Mouse (Mus musculus): ENCODE results near the gene Slc2a9. TPM values are rescaled to one million over a fixed set of nuclear protein-coding genes. Genes with fewer than 3 reads are reported as not detected.
"Not testable (repeated sequence)": the region's sequence is repeated elsewhere in the genome, so short reads cannot be mapped to it uniquely, and the experiment has no call there.

The Slc2a9 gene
- polyA plus RNA-seq, 1 experiment = 3.2 TPM

DNA sequence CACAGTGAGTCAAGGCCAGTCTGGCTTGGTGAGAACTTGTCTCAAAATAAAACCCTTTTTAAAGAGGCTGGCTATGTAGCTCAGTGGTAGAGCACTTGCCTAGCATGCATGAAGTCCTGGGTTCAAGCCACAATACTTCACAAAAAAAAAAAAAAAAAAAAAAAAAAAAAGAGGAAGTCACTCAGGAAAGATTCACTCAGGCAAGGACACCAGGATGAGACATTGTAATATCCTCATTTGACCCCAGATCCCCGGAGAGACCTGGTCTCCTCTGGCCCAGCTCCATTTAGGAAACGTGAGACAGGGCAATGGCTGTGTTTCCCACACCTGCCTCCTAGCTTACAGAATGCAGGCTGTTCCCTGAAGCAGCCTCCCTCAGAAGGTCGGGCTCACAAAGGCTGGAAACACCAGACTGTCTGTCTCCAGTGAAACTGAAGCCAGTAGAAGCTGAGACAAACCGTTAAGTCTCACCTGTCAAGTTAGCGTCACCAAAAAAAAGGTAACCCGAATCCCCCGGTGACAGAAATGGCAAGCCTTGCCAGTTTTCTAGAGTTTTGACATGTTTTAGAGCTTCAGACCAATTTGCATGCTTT, 19.3 kb downstream of the Slc2a9 start:
- Histone ChIP-seq H3K27ac (ENCODE audit: insufficient read depth, low read length) (no peak overlapping the region), H3K36me3 (ENCODE audit: control insufficient read depth, insufficient read depth, low read length) (no peaks in the 10 kb centered on the region), H3K4me1 (ENCODE audit: control insufficient read depth, insufficient read depth, insufficient read length) (peaks cover 8% of the 10 kb centered on the region; the same call in 1 of the 2 replicates), H3K27me3 (ENCODE audit: control insufficient read depth, insufficient read depth, low read length) (no peaks in the 10 kb centered on the region), H3K4me3 (ENCODE audit: extremely low read depth, insufficient read depth, insufficient read length) (no peak overlapping the region)
- DNase-seq (ENCODE audit: low read depth in 1 of 2, low spot score in 2 of 2) = no peak
- no peak for TF ChIP-seq CTCF (IDR thresholded peaks at IDR 0.05; ENCODE audit: extremely low read depth, insufficient read depth, insufficient read length, insufficient replicate concordance)
- no peak for TF ChIP-seq POLR2A (IDR thresholded peaks at IDR 0.05; ENCODE audit: low read depth, low read length)
- WGBS = 55% methylated on average over 7 of the region's 7 CpGs

DNA sequence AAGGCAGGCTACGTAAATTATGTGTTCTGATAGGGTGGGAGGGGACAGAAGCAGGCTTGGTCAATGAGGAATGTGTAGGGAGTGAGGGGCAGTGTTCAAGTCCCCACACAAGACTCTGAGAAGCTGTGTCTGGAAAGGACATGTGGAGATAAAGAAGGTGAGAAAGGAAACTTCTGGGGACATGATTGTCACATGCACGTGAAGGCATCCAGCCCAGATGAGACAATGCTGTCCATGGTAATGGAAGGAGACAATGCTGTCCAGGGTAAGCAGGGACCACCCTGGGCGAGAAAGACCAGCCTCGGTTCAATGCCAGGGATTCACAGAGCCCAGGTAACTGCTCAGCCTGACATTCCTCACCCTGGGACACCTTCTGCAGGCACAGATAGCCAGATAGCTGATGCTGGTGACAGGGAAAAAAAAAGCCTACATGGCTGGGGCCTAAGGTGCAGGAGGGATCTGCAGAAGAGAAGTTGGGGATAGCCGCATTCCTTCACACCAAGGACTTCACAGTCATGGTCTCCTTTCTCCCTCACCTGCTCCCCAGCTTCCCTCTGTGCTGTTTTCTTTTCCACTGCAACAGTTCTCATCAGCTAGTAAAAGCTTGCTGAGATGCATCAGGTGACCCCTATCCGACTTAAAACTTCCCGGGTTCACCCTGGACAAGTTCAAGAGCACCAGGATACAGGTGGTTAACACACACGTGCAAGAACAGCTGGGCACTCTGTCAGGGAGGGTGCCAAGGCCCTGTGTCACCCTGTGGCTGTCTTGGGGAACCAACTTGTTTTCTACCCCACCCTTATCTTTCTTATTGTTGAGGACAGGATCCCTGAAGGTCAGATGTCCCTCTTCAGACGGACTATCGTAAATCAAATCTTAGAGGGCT, 21.9 kb downstream of the Slc2a9 start:
- H3K4me1 ChIP-seq (ENCODE audit: control insufficient read depth, insufficient read depth, insufficient read length) = peaks cover 8% of the 10 kb centered on the region
- H3K27me3 ChIP-seq (ENCODE audit: control insufficient read depth, insufficient read depth, low read length) = no peaks in the 10 kb centered on the region
- no peak overlapping the region for H3K27ac ChIP-seq (ENCODE audit: insufficient read depth, low read length)
- no peak for DNase-seq (ENCODE audit: low read depth in 1 of 2, low spot score in 2 of 2)
- WGBS = 86% methylated on average over 10 of the region's 10 CpGs
- no peak overlapping the region for H3K4me3 ChIP-seq (ENCODE audit: extremely low read depth, insufficient read depth, insufficient read length)
- no peak for TF ChIP-seq CTCF (IDR thresholded peaks at IDR 0.05; ENCODE audit: extremely low read depth, insufficient read depth, insufficient read length, insufficient replicate concordance)
- TF ChIP-seq POLR2A (IDR thresholded peaks at IDR 0.05; ENCODE audit: low read depth, low read length) = no peak
- peaks cover 3% of the 10 kb centered on the region; the same call in 1 of the 2 replicates for H3K36me3 ChIP-seq (ENCODE audit: control insufficient read depth, insufficient read depth, low read length)

DNA sequence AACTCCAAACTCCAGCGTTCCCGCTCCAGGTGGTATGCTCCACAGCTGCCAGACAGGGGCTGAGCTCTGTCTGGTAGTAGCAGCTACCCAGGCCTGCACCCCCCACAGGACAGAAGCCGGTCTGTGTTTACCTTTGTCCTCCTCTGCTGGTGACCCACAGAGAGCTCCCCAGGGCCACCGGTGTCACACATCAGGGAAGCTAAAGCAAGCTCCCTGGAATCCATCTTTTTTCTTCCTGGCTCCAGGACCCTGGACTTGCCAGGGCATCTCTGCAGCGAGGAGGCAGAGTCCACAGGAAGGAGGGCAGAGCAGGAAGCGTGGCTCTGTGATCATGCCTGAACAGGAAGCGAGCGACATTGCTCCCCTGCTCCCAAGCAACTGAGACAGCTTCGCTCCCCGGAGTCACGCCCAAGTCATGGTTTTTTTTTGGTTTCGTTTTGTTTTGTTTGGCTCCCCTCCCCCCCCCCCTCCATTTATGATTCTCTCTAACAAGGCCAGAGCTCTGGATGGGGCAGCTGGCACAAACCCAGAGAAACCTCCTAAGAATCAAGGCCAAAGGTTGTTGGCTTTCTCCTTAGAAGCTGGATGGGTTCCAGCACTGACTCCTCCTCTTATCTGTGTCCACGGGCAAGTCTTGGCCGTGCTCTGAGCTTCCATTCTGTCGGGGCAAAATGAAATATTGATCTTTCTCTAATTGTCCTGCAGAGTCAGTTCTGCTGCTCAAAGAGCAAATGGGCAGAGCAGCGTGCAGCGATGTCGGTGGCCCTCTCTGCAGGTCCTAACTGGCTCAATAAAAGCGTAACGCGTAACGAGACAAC, 22.8 kb downstream of the Slc2a9 start:
- 27% methylated on average over 22 of the region's 22 CpGs for WGBS
- TF ChIP-seq POLR2A (IDR thresholded peaks at IDR 0.05; ENCODE audit: low read depth, low read length) (peak; percentile 13; the same call in 1 of the 2 replicates), CTCF (IDR thresholded peaks at IDR 0.05; ENCODE audit: extremely low read depth, insufficient read depth, insufficient read length, insufficient replicate concordance) (no peak)
- no peaks in the 10 kb centered on the region for H3K27me3 ChIP-seq (ENCODE audit: control insufficient read depth, insufficient read depth, low read length)
- peaks cover 3% of the 10 kb centered on the region; the same call in 1 of the 2 replicates for H3K36me3 ChIP-seq (ENCODE audit: control insufficient read depth, insufficient read depth, low read length)
- H3K27ac ChIP-seq (ENCODE audit: insufficient read depth, low read length) = peak overlapping the region; percentile 65
- DNase-seq (ENCODE audit: low read depth in 1 of 2, low spot score in 2 of 2) = peak; percentile 38 to 55
- H3K4me1 ChIP-seq (ENCODE audit: control insufficient read depth, insufficient read depth, insufficient read length) = peaks cover 8% of the 10 kb centered on the region
- H3K4me3 ChIP-seq (ENCODE audit: extremely low read depth, insufficient read depth, insufficient read length) = peak overlapping the region; percentile 65

DNA sequence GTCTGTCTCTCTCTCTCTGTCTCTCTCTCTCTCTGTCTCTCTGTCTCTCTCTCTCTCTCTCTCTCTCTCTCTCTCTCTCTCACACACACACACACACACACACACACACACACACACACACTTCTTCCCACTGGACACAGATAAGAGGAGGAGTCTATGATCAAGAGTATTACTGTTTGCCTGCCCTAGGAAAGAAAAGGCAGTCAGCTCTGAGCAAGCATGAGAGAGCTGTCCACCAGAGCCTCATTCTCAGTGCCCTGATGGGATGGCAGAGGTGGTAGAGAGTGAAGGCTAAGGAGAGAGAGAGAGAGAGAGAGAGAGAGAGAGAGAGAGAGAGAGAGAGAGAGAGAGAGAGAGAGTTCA, 23.4 kb downstream of the Slc2a9 start:
- Histone ChIP-seq H3K27ac (ENCODE audit: insufficient read depth, low read length) (peak overlapping the region; percentile 65), H3K4me3 (ENCODE audit: extremely low read depth, insufficient read depth, insufficient read length) (peak overlapping the region; percentile 65)
- not testable (repeated sequence) for H3K27me3 ChIP-seq (ENCODE audit: control insufficient read depth, insufficient read depth, low read length); DNase-seq (ENCODE audit: low read depth in 1 of 2, low spot score in 2 of 2); H3K36me3 ChIP-seq (ENCODE audit: control insufficient read depth, insufficient read depth, low read length); H3K4me1 ChIP-seq (ENCODE audit: control insufficient read depth, insufficient read depth, insufficient read length)

DNA sequence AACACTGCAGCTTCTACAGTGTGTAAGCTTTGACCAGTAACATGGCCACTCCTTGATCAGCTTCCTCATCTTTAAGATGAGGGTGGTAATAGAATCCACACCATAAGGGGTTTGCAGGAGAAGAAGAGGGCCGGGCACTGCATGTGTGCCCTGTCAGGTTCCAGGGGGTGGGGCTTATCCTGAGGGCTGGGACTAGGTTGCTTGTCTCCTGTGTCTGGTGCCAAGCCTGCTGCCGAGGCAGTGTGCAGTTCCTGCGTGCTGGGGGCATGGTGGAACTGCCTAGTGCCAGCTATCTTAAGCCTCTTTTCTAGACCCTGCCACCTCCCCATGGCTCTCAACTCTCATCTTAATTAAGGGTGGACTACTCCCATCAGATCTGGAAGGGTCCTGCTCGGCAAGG, 23.9 kb downstream of the Slc2a9 start:
- H3K4me1 ChIP-seq (ENCODE audit: control insufficient read depth, insufficient read depth, insufficient read length) = peaks cover 8% of the 10 kb centered on the region
- peak overlapping the region; percentile 43; the same call in 1 of the 2 replicates for H3K4me3 ChIP-seq (ENCODE audit: extremely low read depth, insufficient read depth, insufficient read length)
- H3K27me3 ChIP-seq (ENCODE audit: control insufficient read depth, insufficient read depth, low read length) = no peaks in the 10 kb centered on the region
- H3K36me3 ChIP-seq (ENCODE audit: control insufficient read depth, insufficient read depth, low read length) = peaks cover 3% of the 10 kb centered on the region; the same call in 1 of the 2 replicates
- DNase-seq (ENCODE audit: low read depth in 1 of 2, low spot score in 2 of 2) = no peak
- TF ChIP-seq CTCF (IDR thresholded peaks at IDR 0.05; ENCODE audit: extremely low read depth, insufficient read depth, insufficient read length, insufficient replicate concordance) = no peak
- TF ChIP-seq POLR2A (IDR thresholded peaks at IDR 0.05; ENCODE audit: low read depth, low read length) = no peak
- no peak overlapping the region for H3K27ac ChIP-seq (ENCODE audit: insufficient read depth, low read length)
- 6% methylated on average over 4 of the region's 4 CpGs for WGBS

DNA sequence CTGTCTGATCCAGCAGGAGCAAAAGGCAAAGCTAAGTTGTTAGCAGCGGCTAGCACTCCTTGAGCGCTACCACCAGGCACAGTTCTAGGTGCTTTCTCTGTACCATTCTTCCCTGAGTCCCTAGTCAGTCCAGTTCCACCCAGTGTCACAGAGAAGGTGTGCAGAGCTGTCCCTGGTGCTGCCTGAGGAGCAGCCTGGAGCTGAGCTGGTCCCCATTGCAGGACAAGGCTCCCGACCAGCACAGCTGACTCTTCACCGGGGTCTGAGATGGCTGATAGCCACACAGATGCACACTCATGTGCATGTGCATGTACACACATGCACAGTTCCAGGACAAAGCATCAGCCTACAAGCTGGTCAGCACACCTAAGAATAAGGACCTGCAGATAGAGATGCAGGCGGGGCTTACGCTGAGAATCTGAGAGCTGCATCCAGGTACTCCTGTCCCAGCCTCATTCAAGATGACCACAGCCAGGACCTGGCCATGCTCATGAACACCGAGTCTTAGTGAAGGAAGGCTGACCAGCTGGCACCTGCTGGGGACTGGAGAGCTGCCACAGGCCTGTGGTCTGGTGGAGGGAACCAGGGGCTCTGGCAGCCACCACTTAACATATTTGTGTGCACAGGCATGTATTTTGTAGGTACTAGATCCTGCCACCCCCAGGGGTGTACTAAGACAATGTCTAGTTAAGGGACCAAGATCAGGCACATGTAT, 25.1 kb downstream of the Slc2a9 start:
- H3K4me1 ChIP-seq (ENCODE audit: control insufficient read depth, insufficient read depth, insufficient read length) = peaks cover 8% of the 10 kb centered on the region
- DNase-seq (ENCODE audit: low read depth in 1 of 2, low spot score in 2 of 2) = no peak
- H3K4me3 ChIP-seq (ENCODE audit: extremely low read depth, insufficient read depth, insufficient read length) = no peak overlapping the region
- 93% methylated on average over 7 of the region's 7 CpGs for WGBS
- H3K36me3 ChIP-seq (ENCODE audit: control insufficient read depth, insufficient read depth, low read length) = peaks cover 3% of the 10 kb centered on the region; the same call in 1 of the 2 replicates
- H3K27me3 ChIP-seq (ENCODE audit: control insufficient read depth, insufficient read depth, low read length) = no peaks in the 10 kb centered on the region
- no peak overlapping the region for H3K27ac ChIP-seq (ENCODE audit: insufficient read depth, low read length)
- TF ChIP-seq POLR2A (IDR thresholded peaks at IDR 0.05; ENCODE audit: low read depth, low read length) = no peak
- no peak for TF ChIP-seq CTCF (IDR thresholded peaks at IDR 0.05; ENCODE audit: extremely low read depth, insufficient read depth, insufficient read length, insufficient replicate concordance)

All from spleen, adult 2 months (tissue).